Mouse (Mus musculus) cerebellum, postnatal 14 days (tissue): ENCODE data around the gene Ube2i.

Source experiments
- DNase-seq, 2 experiments: peaks; one replicate each; pipeline ENCODE4 v3.0.0; 2021; ENCODE audit warnings: mixed read lengths in 2 of 2

Ube2i gene

DNA sequence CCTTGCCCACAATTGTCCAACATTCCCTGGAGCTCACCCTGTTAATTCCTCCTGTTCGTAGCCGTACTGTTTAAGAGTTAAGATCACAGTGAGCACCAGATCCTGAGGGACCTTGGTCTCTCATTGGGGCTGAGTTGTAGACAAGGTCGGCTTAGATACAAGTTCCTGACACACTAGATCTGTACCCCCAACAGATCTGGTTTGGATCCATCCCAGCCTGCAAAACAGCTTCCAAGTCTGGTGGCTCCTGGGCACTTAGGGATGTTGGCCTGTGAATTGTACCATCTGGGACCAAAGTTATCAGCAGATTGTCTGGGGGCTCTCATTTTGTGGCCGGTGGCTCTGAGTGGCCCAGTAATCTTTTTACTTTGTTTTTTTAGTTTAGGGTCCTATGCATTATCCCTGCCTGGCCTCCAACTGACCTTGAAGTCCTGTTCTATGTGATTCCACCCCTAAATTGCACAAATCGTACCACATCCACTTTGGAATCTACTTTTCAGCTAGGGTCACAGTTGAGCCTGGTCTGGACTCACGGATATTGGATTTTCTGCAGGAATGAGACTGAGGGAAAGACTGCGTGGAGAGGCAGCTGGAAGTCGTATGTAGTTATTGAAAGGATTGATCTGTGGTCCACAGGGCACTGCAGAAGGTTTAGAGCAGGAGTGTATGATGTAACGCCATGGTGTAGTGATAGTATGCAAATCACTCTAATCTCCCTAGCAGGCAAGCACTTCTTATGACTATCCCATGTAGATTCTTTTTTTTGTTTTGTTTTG is at the start of gene Ube2i:
Gene Ube2i (minus strand): TSS at position 52 of the 776 bp plus-strand sequence.
- DNase-seq, result peak; percentile 67 to 74

GRCm38 (mm10) chr17:25322930-25323329 is 48.5 kb upstream of the Ube2i start:
- no peak for DNase-seq

GRCm38 (mm10) chr17:25320819-25321218 is 46.4 kb upstream of the Ube2i start:
- no peak for DNase-seq

- DNase-seq, result no peak
Observed at GRCm38 (mm10) chr17:25318354-25318753, 43.9 kb upstream of the Ube2i start, which contains the start of gene Prss29. Prss29 (plus strand) TSS chr17:25318654.

DNA sequence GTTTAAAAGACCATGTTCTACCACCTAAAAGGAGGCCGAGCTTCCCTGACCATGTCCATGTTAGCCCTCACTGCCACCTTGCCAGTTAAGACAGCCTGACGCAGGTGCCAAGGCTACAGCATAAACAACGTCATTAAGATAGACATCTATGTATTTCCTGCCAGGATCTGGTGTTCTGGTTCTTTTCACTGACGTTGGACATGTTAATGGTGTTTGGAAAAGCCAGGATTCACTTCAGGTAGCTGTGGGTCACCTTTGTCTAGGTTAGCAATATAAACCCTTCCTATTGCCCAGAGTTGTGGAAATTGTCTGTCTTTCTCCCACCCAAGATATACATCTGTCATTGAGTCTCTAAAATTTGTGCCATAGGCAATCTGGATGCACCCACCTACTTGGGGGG is 33.9 kb upstream of the Ube2i start, which contains the start of gene Prss28:
Gene Prss28 (plus strand): TSS at position 301 of the 400 bp plus-strand sequence.
- no peak for DNase-seq

- DNase-seq, result no peak
Observed at GRCm38 (mm10) chr17:25298094-25298493, 23.7 kb upstream of the Ube2i start, which contains the start of gene Prss34. Prss34 (plus strand) TSS chr17:25298394.

DNA sequence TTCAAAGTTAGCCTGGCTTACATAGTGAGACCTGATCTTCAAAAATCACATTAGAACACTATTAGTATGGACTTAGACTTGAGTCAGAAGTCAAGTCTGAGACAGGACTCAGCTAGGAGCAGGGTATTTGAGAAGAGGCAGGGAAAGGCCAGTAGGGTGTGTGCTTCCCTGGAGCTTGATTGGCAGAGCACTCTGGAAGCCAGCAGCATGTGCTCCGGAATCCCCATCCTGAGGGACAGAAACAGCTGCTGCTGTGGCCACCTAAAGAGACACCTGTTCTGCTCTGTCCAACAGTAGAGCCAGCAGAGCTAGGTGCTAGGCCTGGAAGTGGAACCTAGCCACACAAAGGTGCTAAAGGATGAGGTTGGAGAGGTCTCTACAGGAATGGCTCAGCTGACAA is 19.7 kb upstream of the Ube2i start:
- DNase-seq, result no peak

- DNase-seq, result no peak
Observed at GRCm38 (mm10) chr17:25293495-25293894, 19.1 kb upstream of the Ube2i start.

- DNase-seq, result no peak
Observed at GRCm38 (mm10) chr17:25290411-25290810, 16.0 kb upstream of the Ube2i start.

DNA sequence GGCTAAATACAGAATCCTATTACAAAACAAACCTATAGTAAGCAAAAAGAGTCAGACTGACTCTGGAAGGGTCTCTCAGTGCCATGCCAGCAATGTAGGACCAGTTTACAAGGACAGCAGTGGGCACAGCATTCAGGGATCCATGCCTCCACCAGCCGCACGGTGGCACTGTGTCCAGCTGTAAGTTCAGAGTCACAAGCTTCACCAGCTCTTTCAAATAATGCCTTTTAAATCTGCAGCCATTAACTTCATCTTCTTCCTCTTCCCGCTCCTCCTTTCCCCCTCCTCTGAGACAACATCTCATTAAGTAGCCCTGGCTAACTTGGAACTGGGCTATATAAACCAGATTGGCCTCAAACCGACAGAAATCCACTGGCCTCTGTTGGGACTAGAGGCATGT is 14.4 kb upstream of the Ube2i start:
- peak; percentile 65 to 74 for DNase-seq

DNA sequence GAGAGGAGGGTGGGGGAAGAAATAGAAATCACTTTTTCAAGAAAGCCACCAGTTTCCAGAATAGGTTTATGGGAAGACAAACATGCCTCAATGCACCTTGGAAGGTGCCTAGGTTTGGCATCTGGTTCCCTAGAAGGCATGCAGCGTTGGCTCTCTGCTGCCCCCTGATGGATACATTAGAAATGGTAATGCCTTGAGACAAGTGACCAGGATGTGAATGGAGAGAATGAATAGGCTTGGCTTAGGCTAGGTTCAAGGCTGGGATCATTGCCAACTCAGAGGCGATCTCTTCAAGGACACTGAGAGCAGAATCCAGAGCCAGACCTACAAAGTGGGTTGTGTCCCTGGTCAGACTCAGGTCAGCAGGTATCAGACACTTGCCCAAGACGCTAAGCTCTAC is 10.6 kb upstream of the Ube2i start:
- peak; percentile 93 to 95 for DNase-seq

DNA sequence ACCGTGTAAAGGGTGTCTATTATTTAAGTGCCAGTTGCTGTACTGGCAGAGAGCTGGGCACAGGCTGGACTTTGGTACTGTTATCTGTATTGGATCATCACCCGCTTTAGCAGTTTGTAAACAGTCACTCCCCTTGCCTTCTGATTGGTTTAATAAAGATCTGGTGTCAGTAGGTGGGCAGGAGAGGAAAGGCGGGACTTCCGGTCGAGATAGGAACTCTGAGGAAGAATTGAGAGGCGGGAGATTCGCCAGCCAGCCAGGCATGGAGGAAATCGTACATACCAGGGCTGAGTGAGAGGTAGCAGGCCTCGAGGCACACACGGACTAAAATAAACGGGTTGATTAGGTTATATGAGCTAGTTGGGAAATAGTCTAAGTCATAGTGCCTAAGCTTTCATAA is 7.7 kb upstream of the Ube2i start:
- peak; percentile 33 to 52 for DNase-seq

- no peak for DNase-seq
Observed at GRCm38 (mm10) chr17:25275833-25276232, 1.4 kb upstream of the Ube2i start.

- peak; percentile 95 to 99 for DNase-seq
Observed at GRCm38 (mm10) chr17:25273706-25274501, 518 bp downstream of the Ube2i start.

- DNase-seq, result peak; percentile 88 to 94
Observed at GRCm38 (mm10) chr17:25272951-25273705, 1.3 kb downstream of the Ube2i start.

- peak in 1 of 2 experiments; percentile 24 for DNase-seq
Observed at GRCm38 (mm10) chr17:25272326-25272725, 2.1 kb downstream of the Ube2i start.

DNA sequence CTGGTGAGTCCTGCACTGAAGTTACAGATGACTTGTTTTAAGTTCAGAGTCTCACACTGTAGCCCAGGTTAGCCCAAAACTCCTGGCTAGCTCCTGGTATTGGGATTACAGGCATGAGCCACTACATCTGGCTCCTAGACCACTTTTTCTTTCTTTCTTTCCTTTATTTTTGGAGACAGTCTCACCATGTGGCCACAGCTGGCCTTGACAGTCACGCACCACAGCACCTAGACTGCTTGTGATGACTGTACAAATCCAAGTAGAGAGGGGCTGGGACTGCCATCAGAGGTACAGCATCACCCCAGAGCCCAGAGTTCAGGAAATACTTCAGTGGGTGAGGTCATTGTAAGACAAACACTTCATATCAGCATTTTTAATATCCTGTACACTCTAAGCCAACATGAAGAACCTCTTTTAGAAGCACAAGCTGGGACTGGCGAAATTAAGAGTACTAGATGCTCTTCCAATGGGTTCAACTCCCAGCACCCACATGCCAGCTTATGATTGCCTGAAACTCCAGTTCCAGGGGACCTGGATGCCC is 3.6 kb downstream of the Ube2i start:
- no peak for DNase-seq

DNA sequence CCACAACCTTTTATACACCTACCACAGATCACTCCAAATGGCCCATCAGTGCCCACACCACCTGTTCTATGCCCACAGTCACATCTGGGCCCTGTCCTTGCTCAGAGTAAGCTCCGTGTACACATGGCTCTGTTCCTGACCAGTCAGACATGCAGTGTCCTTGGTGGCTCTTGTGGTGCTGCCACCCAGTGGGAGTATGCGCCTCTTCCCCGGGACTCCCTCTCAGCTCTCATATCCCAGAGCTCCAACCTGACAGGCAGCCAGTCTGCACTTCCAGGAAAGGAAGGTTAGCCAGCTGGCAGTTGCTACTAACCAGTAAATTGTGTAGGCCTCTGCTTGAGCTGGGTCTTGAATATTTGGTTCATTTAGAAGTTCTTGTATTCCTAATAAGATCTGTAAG is 10.0 kb downstream of the Ube2i start:
- peak in 1 of 2 experiments; percentile 39 for DNase-seq

DNA sequence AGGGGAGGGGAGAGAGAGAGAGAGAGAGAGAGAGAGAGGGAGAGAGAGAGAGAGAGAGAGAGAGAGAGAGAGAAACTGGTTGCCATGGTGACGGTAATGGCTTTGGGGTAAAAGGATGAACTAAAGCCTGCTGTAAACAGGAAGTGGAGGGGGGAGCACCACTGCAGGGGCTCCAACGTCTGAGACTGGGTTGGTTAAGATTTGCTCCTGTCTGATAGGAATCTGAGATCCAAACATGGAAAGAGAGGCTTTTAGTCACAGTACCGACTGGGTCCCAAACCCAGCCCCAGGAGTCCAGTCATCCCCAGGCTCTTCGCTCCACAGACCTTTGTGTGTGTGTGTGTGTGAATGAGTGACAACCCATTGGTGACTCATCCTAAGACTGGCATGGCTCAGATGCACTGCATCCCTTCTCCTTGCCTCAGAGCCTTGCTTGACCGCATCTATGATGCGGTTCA is 16.6 kb downstream of the Ube2i start:
- no peak for DNase-seq

GRCm38 (mm10) chr17:25256140-25256754 is 18.2 kb downstream of the Ube2i start, which contains the start of gene Baiap3:
Baiap3 (minus strand) TSS chr17:25256364.
- DNase-seq, result peak in 1 of 2 experiments; percentile 23

- DNase-seq, result no peak
Observed at GRCm38 (mm10) chr17:25255110-25255509, 19.3 kb downstream of the Ube2i start.

- peak in 1 of 2 experiments; percentile 33 for DNase-seq
Observed at GRCm38 (mm10) chr17:25253760-25254159, 20.7 kb downstream of the Ube2i start.
